26 mouse cellular contexts compared by ENCODE assay signal in the genomic region with DNA sequence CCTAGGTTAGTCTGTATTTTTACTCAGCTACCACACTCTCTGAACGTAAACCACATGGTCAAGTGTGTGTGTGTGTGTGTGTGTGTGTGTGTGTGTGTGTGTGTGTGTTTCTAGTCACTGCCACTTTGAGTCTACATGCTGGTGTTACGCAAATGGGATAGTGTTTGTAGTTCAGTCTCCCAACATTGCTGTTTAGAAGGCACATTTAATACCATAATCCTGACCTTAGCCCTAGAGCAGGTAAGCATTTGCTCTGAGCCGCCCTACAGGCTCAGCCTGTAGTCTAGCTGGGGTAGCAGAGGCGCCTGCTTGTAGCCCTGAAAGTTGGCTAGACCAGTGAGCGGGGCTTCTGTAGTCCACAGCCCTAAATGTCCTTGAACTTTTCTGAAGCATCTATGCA. TPM values are rescaled to one million over a fixed set of nuclear protein-coding genes. Genes with fewer than 3 reads are reported as not detected.
DNase-seq lines count a peak whose midpoint lies in the region; ATAC-seq and TF ChIP-seq lines count a peak whose summit lies in the region.
"Had no signal": no experiment of that assay in that cellular context is flagged by ENCODE, and none has a peak within 500 bp of the region (broad histone marks: within the 10 kb centered on the region; RNA-seq: fewer than 3 reads in every experiment).

No protein-coding gene starts in this region.

- H3K4me2 ChIP-seq in liver, embryonic 15.5 days: no peak overlapping the region
- no peak overlapping the region for H3K4me2 ChIP-seq in liver, embryonic 11.5 days
- no peak overlapping the region for H3K4me2 ChIP-seq in liver, embryonic 16.5 days (ENCODE audit: low read depth, low read length)
- H3K4me2 ChIP-seq in liver, embryonic 12.5 days: no peak overlapping the region
- no peak overlapping the region for H3K4me2 ChIP-seq in liver, postnatal 0 days (ENCODE audit: low read depth, low read length)

- DNase-seq in liver, adult 2 months (ENCODE audit: extremely low read depth, low read depth, low spot score): peak; percentile 62
- no peak for DNase-seq in liver
- DNase-seq in liver, embryonic 11.5 days (ENCODE audit: low spot score): no peak
- DNase-seq in liver, postnatal 0 days: no peak
- DNase-seq: adrenal gland, adult 2 months; adrenal gland, adult 8-10 months; adrenal gland, postnatal 10 days; adrenal gland, postnatal 14 days; adrenal gland, postnatal 25 days; adrenal gland, postnatal 36 days; B cell, adult 2 months; cerebellum, adult 11 months; cerebellum, adult 11-12 months had no signal

- ATAC-seq in liver, embryonic 15.5 days (ENCODE audit: insufficient read depth): 0 out of 2 replicates have a peak, but pooled peaks have one; percentile 17
- ATAC-seq in liver, embryonic 11.5 days (replicated peaks; ENCODE audit: low FRiP score): no peak
- peak; percentile 43; the same call in 1 of the 2 replicates for ATAC-seq in liver, embryonic 16.5 days (ENCODE audit: low read depth)
- no peak for ATAC-seq in liver, embryonic 12.5 days
- peak; percentile 83 for ATAC-seq in liver, postnatal 0 days
- ATAC-seq in monocyte, adult 5-6 weeks (replicated peaks; ENCODE audit: insufficient number of reproducible peaks, low FRiP score, low TSS enrichment, poor library complexity, severe bottlenecking): no peak
- ATAC-seq: activated CD4-positive, CD25-positive, alpha-beta regulatory T cell, adult 4 months; CD4-positive, CD25-positive, alpha-beta regulatory T cell, adult 4 months; Patski had no signal

- no peaks in the 10 kb centered on the region for H3K4me1 ChIP-seq in liver, adult 2 months (ENCODE audit: control insufficient read depth, insufficient read depth, low read length)
- peaks cover 13% of the 10 kb centered on the region for H3K4me1 ChIP-seq in liver, embryonic 15.5 days (replicated peaks)
- H3K4me1 ChIP-seq in liver, embryonic 11.5 days (replicated peaks; ENCODE audit: control insufficient read depth, insufficient read depth, low read length): peaks cover 8% of the 10 kb centered on the region; the same call in 1 of the 2 replicates
- no peaks in the 10 kb centered on the region for H3K4me1 ChIP-seq in liver, embryonic 16.5 days (ENCODE audit: control insufficient read depth, low read depth, low read length)
- H3K4me1 ChIP-seq in liver, embryonic 12.5 days: peaks cover 46% of the 10 kb centered on the region
- no peaks in the 10 kb centered on the region for H3K4me1 ChIP-seq in liver, postnatal 0 days (ENCODE audit: insufficient read depth)

- peaks cover 4% of the 10 kb centered on the region; the same call in 1 of the 2 replicates for H3K36me3 ChIP-seq in liver, adult 2 months (ENCODE audit: control insufficient read depth, insufficient read depth, low read length)
- no peaks in the 10 kb centered on the region for H3K36me3 ChIP-seq in liver, embryonic 15.5 days (replicated peaks)
- no peaks in the 10 kb centered on the region for H3K36me3 ChIP-seq in liver, embryonic 11.5 days (ENCODE audit: control insufficient read depth, insufficient read depth, low read length)
- H3K36me3 ChIP-seq in liver, embryonic 16.5 days (ENCODE audit: control insufficient read depth, insufficient read depth): no peaks in the 10 kb centered on the region; the same call in 1 of the 2 replicates
- peaks cover 17% of the 10 kb centered on the region for H3K36me3 ChIP-seq in liver, embryonic 12.5 days
- H3K36me3 ChIP-seq in liver, postnatal 0 days (replicated peaks; ENCODE audit: insufficient read depth, low read length): peaks cover 10% of the 10 kb centered on the region; the same call in 1 of the 2 replicates

- TF ChIP-seq POLR2A in liver, adult 2 months (IDR thresholded peaks at IDR 0.05; ENCODE audit: extremely low read depth, insufficient read depth, low read length): no peak

- H3K9me3 ChIP-seq in liver, embryonic 15.5 days (replicated peaks): no peaks in the 10 kb centered on the region
- H3K9me3 ChIP-seq in liver, embryonic 11.5 days (ENCODE audit: control insufficient read depth, low read length): no peaks in the 10 kb centered on the region
- no peaks in the 10 kb centered on the region for H3K9me3 ChIP-seq in liver, embryonic 16.5 days (replicated peaks; ENCODE audit: control insufficient read depth, low read length)
- H3K9me3 ChIP-seq in liver, embryonic 12.5 days (replicated peaks): no peaks in the 10 kb centered on the region
- no peaks in the 10 kb centered on the region for H3K9me3 ChIP-seq in liver, postnatal 0 days (ENCODE audit: low read length)
- H3K9me3 ChIP-seq: G1E had no signal

- WGBS in liver, adult 2 months: 68% methylated on average over 5 of the region's 5 CpGs
- 77% methylated on average over 5 of the region's 5 CpGs for WGBS in liver, embryonic 15.5 days (ENCODE audit: insufficient replicate concordance)
- 85% methylated on average over 5 of the region's 5 CpGs for WGBS in liver, embryonic 11.5 days
- 72% methylated on average over 5 of the region's 5 CpGs for WGBS in liver, embryonic 16.5 days (ENCODE audit: insufficient replicate concordance)
- WGBS in liver, embryonic 12.5 days (ENCODE audit: insufficient replicate concordance): 86% methylated on average over 5 of the region's 5 CpGs
- WGBS in liver, postnatal 0 days (ENCODE audit: insufficient replicate concordance): 77% methylated on average over 5 of the region's 5 CpGs

- no peaks in the 10 kb centered on the region for H3K27me3 ChIP-seq in liver, adult 2 months (ENCODE audit: control insufficient read depth, insufficient read depth, low read length)
- no peaks in the 10 kb centered on the region for H3K27me3 ChIP-seq in liver, embryonic 15.5 days
- H3K27me3 ChIP-seq in liver, embryonic 11.5 days (replicated peaks; ENCODE audit: control insufficient read depth, insufficient read depth, low read length): no peaks in the 10 kb centered on the region
- H3K27me3 ChIP-seq in liver, embryonic 16.5 days (ENCODE audit: control insufficient read depth, insufficient read depth, low read depth, low read length): no peaks in the 10 kb centered on the region
- H3K27me3 ChIP-seq in liver, embryonic 12.5 days (replicated peaks): no peaks in the 10 kb centered on the region
- no peaks in the 10 kb centered on the region for H3K27me3 ChIP-seq in liver, postnatal 0 days (ENCODE audit: insufficient read depth, low read length)
- H3K27me3 ChIP-seq: CH12.LX, Patski had no signal

- H3K79me2 ChIP-seq in liver, adult 2 months (ENCODE audit: control insufficient read depth, insufficient read depth, low read length): no peaks in the 10 kb centered on the region

- H3K4me3 ChIP-seq in liver, adult 2 months (ENCODE audit: insufficient read depth, low read depth, low read length): no peak overlapping the region
- H3K4me3 ChIP-seq in liver, embryonic 15.5 days (replicated peaks): no peak overlapping the region
- no peak overlapping the region for H3K4me3 ChIP-seq in liver, embryonic 11.5 days (ENCODE audit: low read depth, low read length)
- H3K4me3 ChIP-seq in liver, embryonic 16.5 days (ENCODE audit: low read depth, low read length): no peak overlapping the region
- no peak overlapping the region for H3K4me3 ChIP-seq in liver, embryonic 12.5 days
- no peak overlapping the region for H3K4me3 ChIP-seq in liver, postnatal 0 days (ENCODE audit: low read depth, low read length)

- TF ChIP-seq CTCF in liver, adult 2 months (IDR thresholded peaks at IDR 0.05; ENCODE audit: low read depth, low read length): no peak
- TF ChIP-seq CTCF in liver, postnatal 0 days (IDR thresholded peaks at IDR 0.05; ENCODE audit: low read depth): no peak

- TF ChIP-seq EP300 in liver, postnatal 0 days (IDR thresholded peaks at IDR 0.05; ENCODE audit: low read depth): no peak

- H3K9ac ChIP-seq in liver, adult 2 months (ENCODE audit: low read depth, low read length): no peak overlapping the region
- H3K9ac ChIP-seq in liver, embryonic 15.5 days: no peak overlapping the region
- no peak overlapping the region for H3K9ac ChIP-seq in liver, embryonic 11.5 days (ENCODE audit: low read depth, low read length)
- no peak overlapping the region for H3K9ac ChIP-seq in liver, embryonic 16.5 days (ENCODE audit: low read depth, low read length)
- no peak overlapping the region for H3K9ac ChIP-seq in liver, embryonic 12.5 days
- no peak overlapping the region for H3K9ac ChIP-seq in liver, postnatal 0 days (replicated peaks)

- H3K27ac ChIP-seq in liver, adult 2 months (replicated peaks; ENCODE audit: insufficient read depth, low read depth, low read length): no peak overlapping the region
- no peak overlapping the region for H3K27ac ChIP-seq in liver, embryonic 15.5 days (replicated peaks)
- H3K27ac ChIP-seq in liver, embryonic 11.5 days (ENCODE audit: low read depth, low read length): no peak overlapping the region
- H3K27ac ChIP-seq in liver, embryonic 16.5 days (ENCODE audit: low read length): no peak overlapping the region
- no peak overlapping the region for H3K27ac ChIP-seq in liver, embryonic 12.5 days
- H3K27ac ChIP-seq in liver, postnatal 0 days (ENCODE audit: low read depth): peak overlapping the region; percentile 55; the same call in 1 of the 2 replicates

RNA-seq across cellular contexts. Expression of gene Nsmf, which starts 9.4 kb away (rescaled TPM):
- 71.2 and 76.2 TPM in 2 replicates for total RNA-seq in liver, adult 2 months (2014; rRNA removed)
- polyA plus RNA-seq in liver, adult 2 months (2012; rRNA removed): 182 and 219 TPM in 2 replicates
- polyA plus RNA-seq in liver, embryonic 15.5 days (2015; fragmentation: Nextera tagmentation; extraction: Ambion mirVana): 8.3 and 9.7 TPM in 2 replicates
- 29.0 and 32.6 TPM in 2 replicates for polyA plus RNA-seq in liver, embryonic 11.5 days (2014; fragmentation: Nextera tagmentation; extraction: Ambion mirVana)
- 9.5 and 10.8 TPM in 2 replicates for polyA plus RNA-seq in liver, embryonic 16.5 days (2015; fragmentation: Nextera tagmentation; extraction: Ambion mirVana)
- polyA plus RNA-seq in liver, embryonic 12.5 days (2016; fragmentation: Nextera tagmentation; extraction: Ambion mirVana): 16.1 and 17.0 TPM in 2 replicates
- 29.0 and 32.1 TPM in 2 replicates for polyA plus RNA-seq in liver, postnatal 0 days (2015; fragmentation: Nextera tagmentation; extraction: Ambion mirVana)
- 7.6 to 28.3 TPM (median 20.0 TPM) in 3 replicates for total RNA-seq in monocyte, adult 5-6 weeks (2017)

RNA-seq across cellular contexts. Expression of gene Entpd8, which starts 16.6 kb away (rescaled TPM):
- 84.8 and 91.8 TPM in 2 replicates for total RNA-seq in liver, adult 2 months (2014; rRNA removed)
- polyA plus RNA-seq in liver, adult 2 months (2012; rRNA removed): 159 and 196 TPM in 2 replicates
- 5.3 and 6.8 TPM in 2 replicates for polyA plus RNA-seq in liver, embryonic 15.5 days (2015; fragmentation: Nextera tagmentation; extraction: Ambion mirVana)
- polyA plus RNA-seq in liver, embryonic 11.5 days (2014; fragmentation: Nextera tagmentation; extraction: Ambion mirVana): 0.90 and 1.7 TPM in 2 replicates
- polyA plus RNA-seq in liver, embryonic 16.5 days (2015; fragmentation: Nextera tagmentation; extraction: Ambion mirVana): 5.3 and 8.0 TPM in 2 replicates
- polyA plus RNA-seq in liver, embryonic 12.5 days (2016; fragmentation: Nextera tagmentation; extraction: Ambion mirVana): 1.2 and 1.4 TPM in 2 replicates
- 23.8 and 25.9 TPM in 2 replicates for polyA plus RNA-seq in liver, postnatal 0 days (2015; fragmentation: Nextera tagmentation; extraction: Ambion mirVana)
- not detected in 3 replicates for total RNA-seq in monocyte, adult 5-6 weeks (2017)
- total RNA-seq: adrenal gland, adult 18-20 months; adrenal gland, postnatal 25 days; adrenal gland, postnatal 36 days; CH12.LX; ES-E14; G1E; MEL had no signal
- polyA plus RNA-seq: activated CD4-positive, CD25-positive, alpha-beta regulatory T cell, adult 4 months; C2C12; G1E; Patski had no signal

RNA-seq across cellular contexts. Expression of gene Noxa1, which starts 31.4 kb away (rescaled TPM):
- not detected in 2 replicates for total RNA-seq in liver, adult 2 months (2014; rRNA removed)
- 0.15 TPM in 1 of 2 replicates, not detected in the other for polyA plus RNA-seq in liver, adult 2 months (2012; rRNA removed)
- 0.94 and 0.98 TPM in 2 replicates for polyA plus RNA-seq in liver, embryonic 15.5 days (2015; fragmentation: Nextera tagmentation; extraction: Ambion mirVana)
- 0.69 and 1.0 TPM in 2 replicates for polyA plus RNA-seq in liver, embryonic 11.5 days (2014; fragmentation: Nextera tagmentation; extraction: Ambion mirVana)
- 0.82 and 0.85 TPM in 2 replicates for polyA plus RNA-seq in liver, embryonic 16.5 days (2015; fragmentation: Nextera tagmentation; extraction: Ambion mirVana)
- 0.64 and 0.71 TPM in 2 replicates for polyA plus RNA-seq in liver, embryonic 12.5 days (2016; fragmentation: Nextera tagmentation; extraction: Ambion mirVana)
- polyA plus RNA-seq in liver, postnatal 0 days (2015; fragmentation: Nextera tagmentation; extraction: Ambion mirVana): 0.52 and 0.59 TPM in 2 replicates
- 0.78 TPM in 1 of 3 replicates, not detected in the others for total RNA-seq in monocyte, adult 5-6 weeks (2017)
- total RNA-seq: adrenal gland, adult 18-20 months; adrenal gland, adult 2 months; adrenal gland, adult 8-10 months; adrenal gland, postnatal 10 days; adrenal gland, postnatal 14 days; adrenal gland, postnatal 25 days; adrenal gland, postnatal 36 days had no signal
- polyA plus RNA-seq: adrenal gland, adult 2 months; C2C12; Patski had no signal

Comparison
In these comparisons a context has a peak if more than half of its experiments do, and no peak if none do; other contexts are left out.
1. ATAC-seq: peak in liver, embryonic 15.5 days (single experiment), liver, embryonic 16.5 days (single experiment) and liver, postnatal 0 days (single experiment); none in liver, embryonic 11.5 days (single experiment), liver, embryonic 12.5 days (single experiment) and monocyte, adult 5-6 weeks (single experiment).